Mouse (Mus musculus) liver, adult 2 months (tissue): ENCODE results near the gene Sept9.

ENCODE experiments used
- CTCF ChIP-seq: fragments of 200-500 bp; IDR thresholded peaks from 2 replicates; pipeline ENCODE4 v1.5.1; 2011; ENCODE audit warnings: low read depth, low read length, control low read depth
- POLR2A ChIP-seq: fragments of 200-500 bp; IDR thresholded peaks from 2 replicates; pipeline ENCODE4 v1.6.1; 2011; ENCODE audit warnings: low read length, control low read depth; ENCODE audit not compliant: insufficient read depth; ENCODE audit errors: extremely low read depth

DNA sequence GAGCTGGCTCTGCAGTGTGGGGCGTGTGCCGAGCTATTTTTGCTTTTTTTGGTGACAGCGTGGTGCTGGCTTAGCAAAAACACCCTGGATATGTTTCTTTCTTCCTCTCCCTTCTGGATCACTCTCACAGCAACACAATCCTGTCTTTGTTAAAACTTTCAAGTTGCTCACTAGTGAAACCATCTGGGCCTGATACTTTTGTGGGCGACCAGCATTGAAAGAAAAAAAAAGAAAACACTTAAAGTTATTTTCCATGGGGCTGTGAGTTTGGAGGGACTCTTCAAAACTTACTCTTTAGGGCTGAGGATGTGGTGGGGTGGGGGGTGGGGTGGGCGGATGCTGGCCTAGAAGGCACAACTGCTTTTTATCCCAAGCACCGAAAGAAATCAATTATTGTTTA lies 102.3 kb downstream of the Sept9 start:
- TF ChIP-seq CTCF: no peak
- TF ChIP-seq POLR2A: no peak
